Mouse (Mus musculus): Measurements from ENCODE around the gene Gga1. TPM values are rescaled to one million over a fixed set of nuclear protein-coding genes. Genes with fewer than 3 reads are reported as not detected.

Gene Gga1
- polyA plus RNA-seq, 1 experiment, result 105 TPM

GRCm38 (mm10) chr15:78851505-78852153, 25.4 kb upstream of the Gga1 start:
- peak overlapping the region; percentile 56 for H3K4me3 ChIP-seq (ENCODE audit: low read depth, low read length)
- H3K27me3 ChIP-seq (ENCODE audit: control insufficient read depth, insufficient read depth, low read length), result no peaks in the 10 kb centered on the region
- WGBS, result 5% methylated on average over 13 of the region's 13 CpGs
- peak; percentile 91 for TF ChIP-seq CTCF (IDR thresholded peaks at IDR 0.05; ENCODE audit: extremely low read depth, insufficient read length, insufficient replicate concordance, low read depth, low read length)
- TF ChIP-seq POLR2A (IDR thresholded peaks at IDR 0.05; ENCODE audit: low read depth, low read length), result no peak
- H3K27ac ChIP-seq (ENCODE audit: insufficient read depth, low read depth, low read length), result peak overlapping the region; percentile 64
- peaks cover 30% of the 10 kb centered on the region for H3K36me3 ChIP-seq (ENCODE audit: control insufficient read depth, insufficient read depth, low read length)
- peaks cover 23% of the 10 kb centered on the region for H3K4me1 ChIP-seq (ENCODE audit: control insufficient read depth, insufficient read depth, insufficient read length, low read length)

DNA sequence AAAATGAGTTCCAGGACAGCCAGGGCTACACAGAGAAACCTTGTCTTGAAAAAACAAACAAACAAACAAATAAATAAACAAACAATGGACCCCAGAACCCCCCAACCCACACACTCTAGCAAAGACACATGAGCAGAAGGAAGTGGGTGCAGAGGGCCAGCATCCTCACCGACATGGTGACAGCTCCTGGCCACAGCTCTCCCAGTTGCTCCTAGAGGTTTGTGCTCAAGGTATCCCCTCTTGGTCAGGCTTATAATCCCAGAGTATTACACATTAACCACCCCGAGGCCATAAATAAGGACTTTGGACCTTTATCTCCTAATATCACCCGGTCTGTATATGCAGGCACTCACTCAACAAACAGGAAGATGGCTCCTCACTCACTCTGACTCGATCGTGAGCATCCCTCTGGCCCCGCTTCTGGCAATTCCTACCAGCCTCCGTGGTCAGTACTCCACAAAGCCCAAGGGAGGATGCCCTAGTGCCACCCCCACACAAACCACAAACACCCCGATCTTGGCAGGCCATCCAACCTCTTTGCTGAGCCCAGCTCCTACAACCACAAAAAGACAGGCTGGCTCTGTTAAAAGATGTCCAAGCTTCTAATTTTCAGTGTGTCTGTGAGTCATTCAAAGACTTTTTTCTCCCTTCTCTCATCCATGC, 21.6 kb upstream of the Gga1 start, which contains the start of gene Lgals2:
TSS of gene Lgals2 (minus strand) at position 227 of the 663 bp plus-strand sequence.
- TF ChIP-seq CTCF (IDR thresholded peaks at IDR 0.05; ENCODE audit: extremely low read depth, insufficient read length, insufficient replicate concordance, low read depth, low read length) (peak; percentile 3; the same call in 1 of the 2 replicates), POLR2A (IDR thresholded peaks at IDR 0.05; ENCODE audit: low read depth, low read length) (peak; percentile 94; the same call in 1 of the 2 replicates)
- H3K4me3 ChIP-seq (ENCODE audit: low read depth, low read length), result peak within 1 kb of the TSS; percentile 66
- H3K4me1 ChIP-seq (ENCODE audit: control insufficient read depth, insufficient read depth, insufficient read length, low read length), result peaks cover 41% of the 10 kb centered on the region
- H3K36me3 ChIP-seq (ENCODE audit: control insufficient read depth, insufficient read depth, low read length), result peaks cover 16% of the 10 kb centered on the region
- peak within 1 kb of the TSS; percentile 88 for H3K27ac ChIP-seq (ENCODE audit: insufficient read depth, low read depth, low read length)
- no peaks in the 10 kb centered on the region for H3K27me3 ChIP-seq (ENCODE audit: control insufficient read depth, insufficient read depth, low read length)
- WGBS, result 14% methylated on average over 8 of the region's 8 CpGs

DNA sequence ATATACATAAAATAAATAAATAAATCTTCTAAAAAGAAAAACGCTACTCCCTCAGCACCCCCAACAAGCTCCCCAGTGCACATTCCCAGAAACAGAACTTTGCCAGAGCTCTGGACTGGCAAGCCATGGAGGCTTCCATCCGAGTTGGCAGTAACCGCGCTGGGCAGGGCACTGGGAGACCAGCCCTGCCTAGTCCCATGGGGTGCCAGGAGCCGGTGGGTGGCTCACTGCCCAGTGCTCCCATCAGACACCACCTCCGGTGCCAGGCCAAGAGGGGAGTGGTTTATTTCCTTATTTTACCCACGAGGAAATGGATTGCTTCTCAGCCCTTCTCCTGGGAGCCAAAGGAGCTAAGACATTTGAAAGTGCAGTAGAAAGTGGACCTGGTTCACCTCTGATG, 20.0 kb upstream of the Gga1 start:
- WGBS, result 16% methylated on average over 7 of the region's 7 CpGs
- H3K4me1 ChIP-seq (ENCODE audit: control insufficient read depth, insufficient read depth, insufficient read length, low read length), result peaks cover 33% of the 10 kb centered on the region
- TF ChIP-seq CTCF (IDR thresholded peaks at IDR 0.05; ENCODE audit: extremely low read depth, insufficient read length, insufficient replicate concordance, low read depth, low read length), result no peak
- TF ChIP-seq POLR2A (IDR thresholded peaks at IDR 0.05; ENCODE audit: low read depth, low read length), result peak; percentile 20; the same call in 1 of the 2 replicates
- no peak overlapping the region for H3K4me3 ChIP-seq (ENCODE audit: low read depth, low read length)
- peaks cover 3% of the 10 kb centered on the region; the same call in 1 of the 2 replicates for H3K36me3 ChIP-seq (ENCODE audit: control insufficient read depth, insufficient read depth, low read length)
- H3K27me3 ChIP-seq (ENCODE audit: control insufficient read depth, insufficient read depth, low read length), result no peaks in the 10 kb centered on the region
- peak overlapping the region; percentile 85 for H3K27ac ChIP-seq (ENCODE audit: insufficient read depth, low read depth, low read length)

DNA sequence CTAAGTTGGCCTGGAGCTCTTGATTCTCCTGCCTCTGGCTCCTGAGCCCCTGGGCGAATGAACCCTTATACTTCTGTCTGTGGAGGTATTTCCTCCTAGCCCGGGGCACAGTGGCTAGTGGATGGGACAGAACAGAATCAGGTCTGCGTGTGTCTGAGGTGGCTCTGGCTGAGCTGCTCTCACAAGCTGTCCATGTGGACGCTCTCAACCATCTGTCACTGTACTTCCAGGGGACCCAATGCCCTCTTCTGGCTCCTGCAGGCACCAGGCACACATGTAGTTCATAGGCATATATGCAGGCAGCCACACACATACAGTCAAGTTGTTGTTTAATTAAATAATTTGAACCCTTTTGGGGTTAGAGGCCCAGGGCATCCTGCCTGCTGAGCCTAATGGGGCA, 17.7 kb upstream of the Gga1 start:
- Histone ChIP-seq H3K27me3 (ENCODE audit: control insufficient read depth, insufficient read depth, low read length) (no peaks in the 10 kb centered on the region), H3K36me3 (ENCODE audit: control insufficient read depth, insufficient read depth, low read length) (no peaks in the 10 kb centered on the region), H3K4me3 (ENCODE audit: low read depth, low read length) (no peak overlapping the region), H3K27ac (ENCODE audit: insufficient read depth, low read depth, low read length) (peak overlapping the region; percentile 85), H3K4me1 (ENCODE audit: control insufficient read depth, insufficient read depth, insufficient read length, low read length) (peaks cover 39% of the 10 kb centered on the region)
- TF ChIP-seq POLR2A (IDR thresholded peaks at IDR 0.05; ENCODE audit: low read depth, low read length) (no peak; the same call in 1 of the 2 replicates), CTCF (IDR thresholded peaks at IDR 0.05; ENCODE audit: extremely low read depth, insufficient read length, insufficient replicate concordance, low read depth, low read length) (no peak)
- 27% methylated on average over 4 of the region's 4 CpGs for WGBS

- H3K4me1 ChIP-seq (ENCODE audit: control insufficient read depth, insufficient read depth, insufficient read length, low read length), result peaks cover 40% of the 10 kb centered on the region
- no peaks in the 10 kb centered on the region for H3K36me3 ChIP-seq (ENCODE audit: control insufficient read depth, insufficient read depth, low read length)
- no peak for TF ChIP-seq POLR2A (IDR thresholded peaks at IDR 0.05; ENCODE audit: low read depth, low read length)
- 11% methylated on average over 6 of the region's 6 CpGs for WGBS
- H3K27ac ChIP-seq (ENCODE audit: insufficient read depth, low read depth, low read length), result peak overlapping the region; percentile 85
- H3K4me3 ChIP-seq (ENCODE audit: low read depth, low read length), result no peak overlapping the region
- H3K27me3 ChIP-seq (ENCODE audit: control insufficient read depth, insufficient read depth, low read length), result no peaks in the 10 kb centered on the region
Measured at GRCm38 (mm10) chr15:78859714-78860113, 17.3 kb upstream of the Gga1 start.

DNA sequence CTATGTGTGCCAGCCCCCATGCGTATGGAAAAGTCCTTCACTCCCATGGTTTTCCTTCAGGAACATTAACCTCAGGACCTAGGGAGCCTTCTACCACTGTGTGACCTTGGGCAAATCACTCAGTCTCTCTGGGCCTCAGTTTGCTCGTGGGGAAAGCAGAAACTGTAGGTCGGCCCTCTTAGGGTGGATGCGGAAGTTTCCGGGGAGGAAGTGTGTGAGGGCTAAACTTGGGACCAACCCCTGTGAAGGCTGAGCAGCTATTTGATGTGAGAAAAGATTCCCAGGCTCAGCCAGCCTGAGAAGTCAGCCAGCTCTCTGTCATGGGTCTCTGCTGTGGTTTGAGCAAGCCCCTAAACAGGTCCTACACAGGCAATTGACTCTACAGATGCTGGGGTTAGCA, 14.7 kb upstream of the Gga1 start:
- no peak overlapping the region for H3K27ac ChIP-seq (ENCODE audit: insufficient read depth, low read depth, low read length)
- no peak for TF ChIP-seq POLR2A (IDR thresholded peaks at IDR 0.05; ENCODE audit: low read depth, low read length)
- no peak for TF ChIP-seq CTCF (IDR thresholded peaks at IDR 0.05; ENCODE audit: extremely low read depth, insufficient read length, insufficient replicate concordance, low read depth, low read length)
- no peaks in the 10 kb centered on the region for H3K36me3 ChIP-seq (ENCODE audit: control insufficient read depth, insufficient read depth, low read length)
- H3K4me1 ChIP-seq (ENCODE audit: control insufficient read depth, insufficient read depth, insufficient read length, low read length), result peaks cover 34% of the 10 kb centered on the region
- no peaks in the 10 kb centered on the region for H3K27me3 ChIP-seq (ENCODE audit: control insufficient read depth, insufficient read depth, low read length)
- 82% methylated on average over 5 of the region's 5 CpGs for WGBS
- no peak overlapping the region for H3K4me3 ChIP-seq (ENCODE audit: low read depth, low read length)

GRCm38 (mm10) chr15:78863154-78863553, 13.8 kb upstream of the Gga1 start:
- no peaks in the 10 kb centered on the region for H3K27me3 ChIP-seq (ENCODE audit: control insufficient read depth, insufficient read depth, low read length)
- TF ChIP-seq CTCF (IDR thresholded peaks at IDR 0.05; ENCODE audit: extremely low read depth, insufficient read length, insufficient replicate concordance, low read depth, low read length) (no peak), POLR2A (IDR thresholded peaks at IDR 0.05; ENCODE audit: low read depth, low read length) (no peak)

More at GRCm38 (mm10) chr15:78863154-78863553, 13.8 kb upstream of the Gga1 start:
- whole genome bisulfite sequencing, result 46% methylated on average over 2 of the region's 2 CpGs
- Histone ChIP-seq H3K36me3 (ENCODE audit: control insufficient read depth, insufficient read depth, low read length) (no peaks in the 10 kb centered on the region), H3K4me1 (ENCODE audit: control insufficient read depth, insufficient read depth, insufficient read length, low read length) (peaks cover 30% of the 10 kb centered on the region), H3K27ac (ENCODE audit: insufficient read depth, low read depth, low read length) (0 out of 2 replicates have a peak overlapping the region, but pooled peaks have one; percentile 38), H3K4me3 (ENCODE audit: low read depth, low read length) (no peak overlapping the region)
